Mouse (Mus musculus): ENCODE measurements around the gene Olfr1048. TPM values are rescaled to one million over a fixed set of nuclear protein-coding genes. Genes with fewer than 3 reads are reported as not detected.
"Not testable (repeated sequence)": the region's sequence is repeated elsewhere in the genome, so short reads cannot be mapped to it uniquely, and the experiment has no call there.

Olfr1048 gene
- not detected in 2 replicates for total RNA-seq (2014; rRNA removed)
- polyA plus RNA-seq (2012; rRNA removed): not detected in 2 replicates

GRCm38 (mm10) chr2:86240189-86240588 is at the start of gene Olfr1048:
Gene Olfr1048, minus strand, starts transcription at chr2:86240289.
- no peak for DNase-seq (ENCODE audit: extremely low read depth, low read depth, low spot score)
- Histone ChIP-seq H3K79me2 (ENCODE audit: control insufficient read depth, insufficient read depth, low read length) (no peaks in the 10 kb centered on the region), H3K9ac (ENCODE audit: low read depth, low read length) (no peak within 1 kb of the TSS), H3K27ac (replicated peaks; ENCODE audit: insufficient read depth, low read depth, low read length) (no peak within 1 kb of the TSS), H3K27me3 (ENCODE audit: control insufficient read depth, insufficient read depth, low read length) (no peaks in the 10 kb centered on the region), H3K4me1 (ENCODE audit: control insufficient read depth, insufficient read depth, low read length) (no peaks in the 10 kb centered on the region), H3K4me3 (ENCODE audit: insufficient read depth, low read depth, low read length) (no peak within 1 kb of the TSS), H3K36me3 (ENCODE audit: control insufficient read depth, insufficient read depth, low read length) (no peaks in the 10 kb centered on the region)
- no peak for TF ChIP-seq CTCF (IDR thresholded peaks at IDR 0.05; ENCODE audit: low read depth, low read length)

GRCm38 (mm10) chr2:86278988-86279387 is 38.9 kb upstream of the Olfr1048 start, which contains the start of gene Olfr1051:
Gene Olfr1051, minus strand, starts transcription at chr2:86279088.
- H3K9ac ChIP-seq (ENCODE audit: low read depth, low read length); H3K79me2 ChIP-seq (ENCODE audit: control insufficient read depth, insufficient read depth, low read length); H3K4me3 ChIP-seq (ENCODE audit: insufficient read depth, low read depth, low read length); H3K4me1 ChIP-seq (ENCODE audit: control insufficient read depth, insufficient read depth, low read length); DNase-seq (ENCODE audit: extremely low read depth, low read depth, low spot score); H3K36me3 ChIP-seq (ENCODE audit: control insufficient read depth, insufficient read depth, low read length); H3K27ac ChIP-seq (replicated peaks; ENCODE audit: insufficient read depth, low read depth, low read length); H3K27me3 ChIP-seq (ENCODE audit: control insufficient read depth, insufficient read depth, low read length): not testable (repeated sequence)

GRCm38 (mm10) chr2:86258228-86258627 is 18.1 kb upstream of the Olfr1048 start, which contains the start of gene Olfr1049:
Gene Olfr1049, minus strand, starts transcription at chr2:86258328.
- H3K27ac ChIP-seq (replicated peaks; ENCODE audit: insufficient read depth, low read depth, low read length); H3K27me3 ChIP-seq (ENCODE audit: control insufficient read depth, insufficient read depth, low read length); H3K9ac ChIP-seq (ENCODE audit: low read depth, low read length); H3K36me3 ChIP-seq (ENCODE audit: control insufficient read depth, insufficient read depth, low read length); H3K4me1 ChIP-seq (ENCODE audit: control insufficient read depth, insufficient read depth, low read length); H3K79me2 ChIP-seq (ENCODE audit: control insufficient read depth, insufficient read depth, low read length); DNase-seq (ENCODE audit: extremely low read depth, low read depth, low spot score); H3K4me3 ChIP-seq (ENCODE audit: insufficient read depth, low read depth, low read length): not testable (repeated sequence)

GRCm38 (mm10) chr2:86231301-86231700 is 8.8 kb downstream of the Olfr1048 start, which contains the start of gene Olfr1047:
Gene Olfr1047, minus strand, starts transcription at chr2:86231401.
- no peak for DNase-seq (ENCODE audit: extremely low read depth, low read depth, low spot score)
- H3K27ac ChIP-seq (replicated peaks; ENCODE audit: insufficient read depth, low read depth, low read length): no peak within 1 kb of the TSS
- no peaks in the 10 kb centered on the region for H3K4me1 ChIP-seq (ENCODE audit: control insufficient read depth, insufficient read depth, low read length)
- TF ChIP-seq CTCF (IDR thresholded peaks at IDR 0.05; ENCODE audit: low read depth, low read length): no peak
- no peak for TF ChIP-seq POLR2A (IDR thresholded peaks at IDR 0.05; ENCODE audit: extremely low read depth, insufficient read depth, low read length)
- no peaks in the 10 kb centered on the region for H3K27me3 ChIP-seq (ENCODE audit: control insufficient read depth, insufficient read depth, low read length)
- no peaks in the 10 kb centered on the region for H3K79me2 ChIP-seq (ENCODE audit: control insufficient read depth, insufficient read depth, low read length)
- H3K4me3 ChIP-seq (ENCODE audit: insufficient read depth, low read depth, low read length): no peak within 1 kb of the TSS
- H3K36me3 ChIP-seq (ENCODE audit: control insufficient read depth, insufficient read depth, low read length): no peaks in the 10 kb centered on the region
- WGBS: 90% methylated on average over 1 of the region's 1 CpGs
- H3K9ac ChIP-seq (ENCODE audit: low read depth, low read length): no peak within 1 kb of the TSS

GRCm38 (mm10) chr2:86219214-86219613 is 20.9 kb downstream of the Olfr1048 start, which contains the start of gene Olfr1046:
Gene Olfr1046, minus strand, starts transcription at chr2:86219314.
- DNase-seq (ENCODE audit: extremely low read depth, low read depth, low spot score): no peak
- Histone ChIP-seq H3K27ac (replicated peaks; ENCODE audit: insufficient read depth, low read depth, low read length) (no peak within 1 kb of the TSS), H3K27me3 (ENCODE audit: control insufficient read depth, insufficient read depth, low read length) (no peaks in the 10 kb centered on the region), H3K4me3 (ENCODE audit: insufficient read depth, low read depth, low read length) (no peak within 1 kb of the TSS), H3K79me2 (ENCODE audit: control insufficient read depth, insufficient read depth, low read length) (no peaks in the 10 kb centered on the region), H3K9ac (ENCODE audit: low read depth, low read length) (no peak within 1 kb of the TSS), H3K4me1 (ENCODE audit: control insufficient read depth, insufficient read depth, low read length) (no peaks in the 10 kb centered on the region), H3K36me3 (ENCODE audit: control insufficient read depth, insufficient read depth, low read length) (no peaks in the 10 kb centered on the region)
- WGBS: 62% methylated on average over 2 of the region's 2 CpGs
- TF ChIP-seq POLR2A (IDR thresholded peaks at IDR 0.05; ENCODE audit: extremely low read depth, insufficient read depth, low read length): no peak
- TF ChIP-seq CTCF (IDR thresholded peaks at IDR 0.05; ENCODE audit: low read depth, low read length): no peak

GRCm38 (mm10) chr2:86202909-86203308 is 37.2 kb downstream of the Olfr1048 start, which contains the start of gene Olfr1045:
Gene Olfr1045, minus strand, starts transcription at chr2:86203009.
- no peaks in the 10 kb centered on the region for H3K4me1 ChIP-seq (ENCODE audit: control insufficient read depth, insufficient read depth, low read length)
- H3K27ac ChIP-seq (replicated peaks; ENCODE audit: insufficient read depth, low read depth, low read length): no peak within 1 kb of the TSS
- no peak within 1 kb of the TSS for H3K9ac ChIP-seq (ENCODE audit: low read depth, low read length)
- TF ChIP-seq POLR2A (IDR thresholded peaks at IDR 0.05; ENCODE audit: extremely low read depth, insufficient read depth, low read length) (no peak), CTCF (IDR thresholded peaks at IDR 0.05; ENCODE audit: low read depth, low read length) (no peak)
- no peak for DNase-seq (ENCODE audit: extremely low read depth, low read depth, low spot score)
- H3K4me3 ChIP-seq (ENCODE audit: insufficient read depth, low read depth, low read length): no peak within 1 kb of the TSS
- H3K27me3 ChIP-seq (ENCODE audit: control insufficient read depth, insufficient read depth, low read length): no peaks in the 10 kb centered on the region
- no peaks in the 10 kb centered on the region for H3K79me2 ChIP-seq (ENCODE audit: control insufficient read depth, insufficient read depth, low read length)
- no peaks in the 10 kb centered on the region for H3K36me3 ChIP-seq (ENCODE audit: control insufficient read depth, insufficient read depth, low read length)
